Mouse (Mus musculus) ES-E14 (cell line): ENCODE measurements at regions not wholly inside any gene's neighbourhood (a gene's known extent, or its start where the extent isn't known, plus 50 kb on each side); places are given as distances from the start of the nearest gene placed in this dataset.

Experiments
- HCFC1 ChIP-seq: IDR thresholded peaks from 2 replicates; pipeline ENCODE4 v1.6.1; 2012; ENCODE audit warnings: low read length, inconsistent platforms, borderline replicate concordance; ENCODE audit not compliant: insufficient read depth
- MAFK ChIP-seq: IDR thresholded peaks from 2 replicates; pipeline ENCODE4 v1.6.1; 2014; ENCODE audit warnings: mild to moderate bottlenecking, low read depth, low read length, inconsistent platforms; ENCODE audit not compliant: insufficient read depth

- TF ChIP-seq MAFK: no peak
- TF ChIP-seq HCFC1: no peak
These were observed 55.8 kb upstream of the Irx6 start for GRCm38 (mm10) chr8:92618281-92618680.
